Mouse (Mus musculus) CH12.LX (cell line): ENCODE measurements around the gene Figla.

Experiments used
- CTCF ChIP-seq, 2 experiments: IDR thresholded peaks in 1 of 2; conservative IDR thresholded peaks in 1 of 2; 2 replicates each; pipeline ENCODE4 v1.5.1; 2011 to 2012; ENCODE audit warnings: low read depth in 2 of 2, low read length in 2 of 2, improper control_type of control experiment in 1 of 2, inconsistent platforms in 1 of 2, mild to moderate bottlenecking in 1 of 2, moderate library complexity in 1 of 2
- E2F4 ChIP-seq: IDR thresholded peaks from 2 replicates; pipeline ENCODE4 v1.6.1; 2011; ENCODE audit warnings: low read depth, low read length, improper control_type of control experiment; ENCODE audit not compliant: insufficient replicate concordance
- JUN ChIP-seq: IDR thresholded peaks from 2 replicates; pipeline ENCODE4 v1.6.1; 2011; ENCODE audit warnings: low read depth, mild to moderate bottlenecking, low read length, improper control_type of control experiment, moderate library complexity; ENCODE audit not compliant: insufficient read depth
- MAFK ChIP-seq: IDR thresholded peaks from 2 replicates; pipeline ENCODE4 v1.6.1; 2011; ENCODE audit warnings: low read length, improper control_type of control experiment; ENCODE audit not compliant: insufficient replicate concordance
- MYC ChIP-seq: IDR thresholded peaks from 2 replicates; pipeline ENCODE4 v1.6.1; 2011; ENCODE audit warnings: low read depth, mild to moderate bottlenecking, improper control_type of control experiment, low read length
- NRF1 ChIP-seq: IDR thresholded peaks from 2 replicates; pipeline ENCODE4 v1.6.1; 2014; ENCODE audit warnings: low read depth, mild to moderate bottlenecking, inconsistent platforms, low read length, improper control_type of control experiment, moderate library complexity
- POLR2A ChIP-seq: IDR thresholded peaks from 2 replicates; pipeline ENCODE4 v1.6.1; 2011; ENCODE audit warnings: low read depth, mild to moderate bottlenecking, improper control_type of control experiment, low read length
- TCF12 ChIP-seq: IDR thresholded peaks from 2 replicates; pipeline ENCODE4 v1.6.1; 2014; ENCODE audit warnings: low read depth, mild to moderate bottlenecking, inconsistent platforms, low read length, improper control_type of control experiment
- USF2 ChIP-seq: conservative IDR thresholded peaks from 2 replicates; pipeline ENCODE4 v1.6.1; 2011; ENCODE audit warnings: low read depth, low read length, improper control_type of control experiment
- ZC3H11A ChIP-seq: IDR thresholded peaks from 2 replicates; pipeline ENCODE4 v1.6.1; 2012; ENCODE audit warnings: low read depth, mild to moderate bottlenecking, inconsistent platforms, low read length, improper control_type of control experiment
- ZMIZ1 ChIP-seq: IDR thresholded peaks from 2 replicates; pipeline ENCODE4 v1.6.1; 2012; ENCODE audit warnings: low read depth, mild to moderate bottlenecking, inconsistent platforms, low read length, improper control_type of control experiment

- TF ChIP-seq E2F4 (no peak), NRF1 (no peak), MAFK (no peak), POLR2A (no peak), CTCF (conservative IDR thresholded peaks at IDR 0.05 in 1 of 2, IDR thresholded peaks at IDR 0.05 in 1 of 2; ENCODE audit: low read depth in 2 of 2, low read length in 2 of 2) (no peak), USF2 (no peak), ZC3H11A (no peak), TCF12 (no peak), MYC (no peak), JUN (no peak), ZMIZ1 (no peak)
Measured at GRCm38 (mm10) chr6:86028150-86028549, 12.2 kb downstream of the Figla start.
